Mouse (Mus musculus): ENCODE data around the gene Gabpb1.

Gabpb1 gene

DNA sequence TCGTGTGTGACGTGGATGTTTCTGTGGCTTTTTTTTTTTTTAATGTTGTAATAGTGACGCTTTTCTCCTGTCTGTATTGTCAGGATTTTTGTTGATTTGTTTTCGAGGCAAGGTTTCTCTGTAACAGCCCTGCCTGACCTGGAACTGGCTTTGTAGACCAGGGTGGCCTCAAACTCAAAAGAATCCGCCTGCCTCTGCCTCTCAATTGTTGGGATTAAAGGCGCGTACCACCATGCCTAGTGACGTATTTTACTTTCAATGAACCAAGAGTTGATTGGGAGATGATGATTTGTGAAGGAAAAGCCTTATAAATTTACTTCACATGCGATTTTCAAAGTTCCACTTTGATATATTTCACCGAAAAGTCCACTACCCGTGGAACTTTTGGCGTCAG, at the start of gene Gabpb1:
Gene Gabpb1 (minus strand): TSS at position 216 of the 394 bp plus-strand sequence.
- no peak for DNase-seq

DNA sequence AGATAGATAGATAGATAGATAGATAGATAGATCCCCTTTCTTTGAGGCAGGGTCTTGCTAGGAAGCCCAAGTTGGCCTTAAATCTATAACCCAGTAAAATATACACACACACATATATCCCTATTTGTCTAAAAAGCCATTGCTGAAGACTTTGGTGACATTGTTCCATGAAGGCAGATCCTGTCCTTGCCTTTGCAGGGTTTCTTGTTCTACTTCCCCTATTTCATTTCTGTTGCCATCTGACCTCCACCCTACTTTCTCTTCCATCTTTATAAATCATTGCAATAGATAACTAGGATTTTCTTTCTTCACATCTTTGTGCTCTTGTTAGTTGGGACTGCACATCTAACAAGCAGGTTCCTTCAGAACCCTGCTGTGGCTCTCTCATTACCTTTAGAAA, 36.8 kb upstream of the Gabpb1 start:
- no peak for DNase-seq

DNA sequence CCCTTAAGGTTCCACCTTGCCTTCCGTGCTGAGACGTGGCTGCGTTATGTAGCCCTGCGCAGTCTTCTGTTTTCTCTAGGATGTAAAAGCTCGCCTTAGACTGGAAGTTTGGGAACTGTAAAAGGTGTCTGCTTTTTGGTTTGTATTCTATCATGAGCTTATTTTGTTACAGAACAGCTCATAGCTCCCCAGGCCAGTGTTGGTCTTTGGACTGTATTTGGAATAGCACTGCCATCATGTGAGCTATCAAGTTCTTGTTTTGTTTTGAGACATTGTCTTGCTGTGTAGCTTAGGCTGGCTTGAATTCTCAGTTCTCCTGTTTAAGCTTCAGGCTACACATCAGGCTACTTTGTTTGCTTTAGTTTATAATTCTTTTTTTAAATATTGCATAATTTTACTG, 36.4 kb upstream of the Gabpb1 start:
- no peak for DNase-seq

DNA sequence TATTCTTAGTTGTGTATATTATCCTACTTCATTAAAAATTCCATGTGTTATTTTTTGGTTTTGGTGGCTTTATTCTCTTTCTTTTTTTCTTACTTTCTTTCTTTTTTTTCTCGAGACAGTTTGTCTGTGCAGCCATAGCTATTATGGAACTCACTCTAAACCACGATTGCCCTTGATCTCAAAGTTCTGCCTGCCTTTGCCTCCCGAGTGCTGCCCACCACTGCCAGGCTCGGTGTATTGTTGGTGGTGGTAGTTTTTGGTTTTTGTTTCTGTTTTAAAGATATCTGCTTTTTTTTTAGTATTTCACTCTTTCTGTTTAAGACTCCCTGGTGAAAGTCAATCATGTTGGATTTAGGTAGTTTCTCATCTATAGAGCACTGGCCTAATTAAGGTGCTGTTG, 32.2 kb upstream of the Gabpb1 start:
- peak; percentile 14 for DNase-seq

DNA sequence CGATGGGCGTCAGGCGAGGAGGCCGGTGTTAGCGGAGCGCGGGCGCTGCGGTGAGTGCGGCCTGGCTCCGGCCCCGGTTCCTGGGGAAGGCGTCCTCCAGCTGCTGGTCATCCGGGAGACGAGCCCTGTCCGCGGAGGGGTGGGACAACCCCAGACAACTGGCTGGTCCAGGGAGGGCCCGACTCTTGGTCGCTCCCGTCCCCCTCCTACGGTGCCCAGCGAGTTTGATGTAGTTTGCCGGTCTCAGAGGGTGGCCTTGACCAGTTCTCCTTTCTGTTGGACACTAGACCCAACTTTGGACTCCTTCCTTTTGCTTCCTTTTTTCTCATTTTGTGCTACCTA, 31.3 kb upstream of the Gabpb1 start:
- DNase-seq, result no peak

DNA sequence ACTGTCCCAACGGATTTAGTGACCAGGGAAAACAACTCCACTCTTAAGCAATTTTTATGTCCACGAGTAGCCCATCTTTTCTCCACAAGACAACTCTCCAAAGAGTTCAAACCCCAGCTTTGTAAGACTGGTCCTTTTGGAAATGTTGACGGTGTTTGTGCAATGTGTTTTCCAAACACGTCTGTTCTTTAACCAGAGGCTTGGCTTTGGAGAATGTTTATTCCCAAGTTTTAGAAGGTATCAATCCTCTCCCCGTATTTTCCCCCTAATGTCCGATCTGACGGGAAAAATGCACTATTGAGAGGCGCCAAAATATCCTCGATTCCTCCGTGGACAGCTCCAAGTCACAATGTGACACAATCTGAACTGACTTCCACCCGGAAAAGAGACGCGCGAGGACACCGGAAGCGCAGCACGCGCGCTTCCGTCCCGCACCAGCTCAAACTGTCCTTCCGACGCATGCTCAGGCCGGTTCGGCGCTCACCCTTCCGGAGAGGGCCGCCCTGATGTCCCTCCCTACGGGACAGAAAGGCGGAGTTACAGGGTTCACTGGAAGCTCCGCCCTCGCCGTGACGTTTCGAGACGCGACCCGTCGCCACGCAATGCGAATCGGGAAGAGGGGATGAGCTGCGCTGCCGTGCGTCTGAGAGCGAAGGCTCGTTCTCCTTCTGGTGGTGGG, 30.8 kb upstream of the Gabpb1 start, which contains the start of gene Usp8:
Gene Usp8 (plus strand): TSS at position 570 of the 679 bp plus-strand sequence.
- DNase-seq, result peak; percentile 97

DNA sequence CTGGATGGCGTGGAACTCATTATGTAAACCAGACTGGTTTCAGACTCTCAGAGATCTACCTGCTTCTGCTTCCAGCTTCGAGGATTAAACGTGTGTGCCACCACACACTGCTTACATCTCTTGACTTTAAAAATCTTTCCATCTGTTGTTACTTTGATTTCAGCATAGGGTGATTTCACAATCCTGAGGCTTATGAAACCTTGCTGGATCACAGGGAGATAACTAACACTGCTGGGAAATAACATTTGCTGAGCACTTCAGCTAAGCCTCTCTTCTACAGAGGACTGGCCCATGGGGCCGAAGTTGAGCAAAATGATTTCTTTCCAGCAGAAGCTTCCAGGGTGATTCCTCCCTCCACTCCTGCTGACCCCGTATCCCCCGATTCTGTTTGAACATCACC, 19.1 kb upstream of the Gabpb1 start:
- DNase-seq, result no peak

DNA sequence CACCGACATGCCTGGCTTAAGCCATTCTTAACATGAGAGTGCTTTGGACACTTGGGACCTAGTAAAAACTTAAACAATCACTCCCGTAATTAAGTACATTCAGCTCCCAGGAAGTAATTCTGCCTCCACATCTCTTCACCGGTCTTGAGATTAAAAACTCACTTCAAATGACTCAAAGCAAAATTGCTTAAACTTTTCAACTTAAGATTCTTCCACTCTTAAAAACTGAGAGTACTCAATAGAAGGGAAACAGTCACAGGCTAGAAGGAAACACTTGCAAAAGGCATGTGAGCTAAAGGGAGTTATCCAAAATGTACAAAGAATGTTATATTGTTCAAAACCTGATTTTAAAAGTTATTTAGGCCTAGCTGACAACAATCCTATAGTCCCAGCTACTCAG, 15.2 kb upstream of the Gabpb1 start:
- no peak for DNase-seq

DNA sequence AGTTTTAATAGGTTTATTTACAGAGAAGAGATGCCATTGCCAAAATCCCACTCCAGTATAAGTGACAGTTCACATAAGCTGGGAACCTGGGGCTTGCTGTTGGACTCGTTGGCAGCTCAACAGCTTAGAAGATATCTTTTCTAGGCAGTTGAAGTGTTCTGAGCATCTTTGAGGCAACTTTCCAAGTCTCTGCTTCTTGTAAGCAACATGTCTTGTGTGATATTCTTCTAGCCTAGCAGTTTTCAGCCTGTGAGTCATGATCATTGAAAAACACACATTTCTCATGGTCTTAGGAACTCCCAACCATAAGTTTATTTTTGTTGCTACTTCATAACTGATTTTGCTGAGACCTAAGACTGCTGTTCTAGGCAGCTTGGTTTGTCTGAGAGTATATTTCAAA, 6.8 kb upstream of the Gabpb1 start:
- DNase-seq, result no peak

DNA sequence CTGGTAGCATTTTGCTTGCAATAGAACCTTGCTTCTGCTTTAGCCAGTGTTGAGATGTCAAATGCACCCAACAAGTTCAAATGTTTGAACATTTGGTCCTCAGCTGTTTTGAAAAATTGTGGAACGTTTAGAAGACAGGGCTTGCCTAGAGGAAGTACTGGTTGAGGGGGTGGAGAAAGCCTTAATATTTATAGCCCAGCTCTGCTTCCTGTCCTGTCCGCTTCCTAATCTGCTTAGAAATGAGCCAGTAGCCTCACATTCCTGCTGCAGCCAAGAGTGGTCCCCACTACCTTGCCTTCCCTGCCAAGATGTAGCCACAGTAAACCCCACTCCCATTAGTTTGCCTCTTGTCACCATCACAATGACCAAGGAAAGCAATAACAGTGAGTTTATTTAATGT, 6.2 kb upstream of the Gabpb1 start:
- DNase-seq, result no peak

DNA sequence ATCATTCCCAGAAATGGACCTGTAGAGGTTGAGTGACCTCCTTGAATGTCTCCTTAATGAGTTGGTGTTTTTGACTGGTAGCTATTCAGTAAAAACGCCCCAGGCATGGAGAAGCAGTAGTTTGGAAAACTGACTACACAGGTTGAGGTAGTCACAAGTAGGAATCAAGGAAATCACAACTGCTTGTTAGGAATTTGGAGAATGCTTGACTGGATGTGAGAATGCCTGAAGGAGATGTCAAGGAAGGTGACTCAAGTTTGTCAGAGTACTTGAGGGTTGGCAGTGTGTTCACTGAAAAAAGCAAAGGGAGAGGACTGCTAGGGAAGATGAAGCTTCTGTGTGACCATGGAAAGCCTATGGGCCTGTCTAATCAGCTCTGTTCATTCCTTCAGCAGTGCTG, 1.2 kb upstream of the Gabpb1 start:
- DNase-seq, result no peak

DNA sequence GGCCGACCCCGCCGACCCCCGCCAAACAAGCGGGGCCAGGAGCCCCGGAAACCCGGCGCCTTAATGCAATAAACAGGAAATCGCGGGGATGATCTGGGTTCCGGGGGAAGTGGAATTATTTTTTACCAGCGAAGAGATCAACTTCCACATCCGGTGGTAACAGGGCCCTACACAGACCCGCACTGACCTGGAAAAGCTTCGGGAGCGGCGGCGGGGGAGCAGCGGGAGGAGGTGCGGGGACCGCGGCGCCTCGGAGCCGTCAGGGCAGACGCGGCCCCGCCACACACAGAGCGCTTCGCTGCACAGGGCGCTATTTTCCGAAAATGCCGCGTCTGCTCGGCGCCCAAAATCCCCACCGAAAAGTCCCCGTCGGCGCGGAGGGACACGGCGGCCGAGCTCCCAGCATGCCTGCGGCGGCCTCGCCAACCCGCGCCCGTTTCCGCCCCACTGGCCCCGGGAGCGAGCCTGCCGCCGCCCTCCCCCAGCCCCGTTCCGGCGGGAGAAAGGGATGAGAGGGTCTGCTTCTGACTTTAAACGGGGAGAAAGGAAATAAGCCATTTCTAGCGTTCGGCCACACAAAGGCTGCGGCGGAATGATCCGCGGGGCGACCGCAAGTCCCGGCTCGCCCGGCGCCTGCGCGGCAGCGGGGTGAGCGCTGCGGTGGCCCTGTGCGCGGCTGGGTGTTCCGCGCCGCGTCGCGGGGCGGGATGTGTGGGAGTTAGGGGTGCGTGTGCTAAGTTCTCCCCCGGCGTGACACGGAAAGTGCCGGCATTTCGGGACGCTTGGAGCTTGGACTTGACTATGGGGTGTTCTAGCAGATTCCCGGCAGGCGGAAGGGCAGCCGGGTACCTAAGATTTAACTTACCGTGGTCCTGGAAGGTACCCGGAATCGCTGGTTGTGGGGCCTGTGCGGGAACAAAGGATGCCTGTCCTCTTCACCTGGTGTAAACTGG, 692 bp downstream of the Gabpb1 start:
- DNase-seq, result peak; percentile 93

DNA sequence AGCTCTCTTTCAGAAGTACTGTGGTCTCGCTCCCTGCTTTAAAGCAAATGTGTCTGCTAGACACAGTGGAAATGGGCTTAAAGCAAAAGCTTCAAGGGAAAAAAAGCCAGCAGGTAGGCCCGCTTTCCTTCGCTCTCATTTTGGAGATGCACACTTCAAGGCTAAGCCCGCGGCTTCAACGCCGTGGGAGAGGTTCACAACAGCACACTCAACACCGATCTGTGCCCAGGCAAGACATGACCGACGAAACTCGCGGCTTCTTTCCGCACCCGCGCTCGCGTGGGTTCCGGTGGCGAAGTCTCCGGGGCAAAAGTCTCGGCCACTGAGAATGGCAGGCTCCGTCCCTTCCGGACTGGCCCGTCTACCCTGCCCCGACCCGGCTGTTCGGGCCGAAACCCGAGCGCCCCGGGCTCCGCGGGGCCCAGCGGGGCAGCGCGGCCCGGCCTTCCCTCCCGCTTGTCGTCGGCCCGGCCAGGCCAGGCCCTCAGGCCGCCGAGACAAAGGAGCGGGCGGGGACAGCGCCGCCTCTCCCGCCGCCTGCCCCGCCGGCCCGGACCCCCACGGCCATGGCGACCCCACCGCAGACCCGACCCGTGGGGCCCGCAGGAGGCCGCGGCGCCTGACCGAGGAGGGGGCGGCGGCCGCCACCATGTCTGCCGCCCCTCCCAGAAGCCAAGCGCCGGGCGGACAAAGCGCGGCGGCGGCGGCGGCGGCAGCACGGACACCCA, 1.5 kb downstream of the Gabpb1 start:
- peak; percentile 73 for DNase-seq

DNA sequence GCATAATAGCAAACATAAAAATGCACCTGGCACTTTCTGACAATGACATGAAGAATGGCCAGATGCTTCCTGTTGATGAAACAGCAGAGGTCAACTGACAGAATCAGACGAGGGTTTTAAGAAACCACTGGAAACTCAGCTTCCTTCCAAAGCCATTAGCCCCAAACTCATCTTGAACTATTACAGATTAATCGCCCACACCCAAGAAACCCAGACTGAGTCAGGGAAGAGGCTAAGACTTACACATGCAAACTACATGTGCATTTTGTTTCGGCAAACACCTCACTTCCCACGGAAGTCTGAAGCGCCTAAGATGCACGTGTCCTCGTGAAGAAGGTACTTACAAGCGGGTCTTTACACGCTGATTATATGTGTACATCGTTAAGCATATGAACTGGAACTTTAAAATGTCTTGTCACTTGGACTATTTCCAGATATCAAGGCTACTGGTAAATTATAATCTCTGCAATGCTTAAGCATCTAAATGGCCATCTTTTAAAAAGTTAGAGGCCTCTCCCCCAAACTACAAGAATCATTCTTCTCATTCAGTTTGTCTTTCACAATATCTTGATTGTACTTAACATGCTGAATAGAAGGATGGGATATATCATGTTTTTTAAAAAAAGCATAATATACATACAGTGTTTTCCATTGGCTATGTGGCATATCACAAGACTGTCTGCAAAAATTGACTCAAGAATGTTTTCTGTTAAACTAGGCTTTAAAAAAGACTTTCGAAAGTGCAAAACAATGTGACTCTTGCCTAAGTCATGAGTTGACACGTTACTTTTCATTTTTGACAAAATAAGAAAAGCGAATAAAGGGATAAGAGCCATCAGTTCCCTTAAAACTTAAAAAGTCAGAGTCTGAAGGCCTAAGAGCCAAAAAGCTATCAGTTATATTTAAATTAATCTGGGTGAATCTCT, 2.6 kb downstream of the Gabpb1 start:
- peak; percentile 46 for DNase-seq

DNA sequence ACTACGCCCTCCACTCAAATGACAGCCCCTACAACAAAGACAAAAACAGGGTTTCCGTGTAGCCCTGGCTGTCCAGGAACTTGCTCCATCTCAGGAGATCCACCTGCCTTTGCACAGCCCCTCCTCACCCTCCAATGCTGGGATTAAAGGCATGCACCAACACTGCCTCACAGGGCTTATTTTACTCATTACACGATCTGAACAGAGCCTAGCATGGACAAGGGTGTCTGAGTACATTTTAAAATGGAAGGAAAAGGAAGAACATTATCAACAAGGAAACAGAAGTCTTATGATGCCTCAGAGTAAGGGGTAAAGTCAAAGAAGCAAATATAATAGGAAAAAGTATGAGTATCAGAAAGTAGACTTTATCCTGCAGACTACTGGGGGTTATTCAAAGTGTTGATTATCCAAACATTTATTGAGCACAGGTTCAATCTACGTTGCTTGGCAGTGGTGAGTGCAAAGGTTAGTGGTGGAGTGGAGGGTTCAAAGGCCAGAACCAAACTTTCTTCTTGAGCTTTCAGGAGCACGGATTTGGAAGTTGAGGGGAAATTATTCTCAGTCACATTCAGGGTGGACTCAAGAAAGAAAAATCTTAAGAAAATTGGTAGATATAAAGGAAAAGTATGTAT, 7.4 kb downstream of the Gabpb1 start:
- DNase-seq, result no peak

DNA sequence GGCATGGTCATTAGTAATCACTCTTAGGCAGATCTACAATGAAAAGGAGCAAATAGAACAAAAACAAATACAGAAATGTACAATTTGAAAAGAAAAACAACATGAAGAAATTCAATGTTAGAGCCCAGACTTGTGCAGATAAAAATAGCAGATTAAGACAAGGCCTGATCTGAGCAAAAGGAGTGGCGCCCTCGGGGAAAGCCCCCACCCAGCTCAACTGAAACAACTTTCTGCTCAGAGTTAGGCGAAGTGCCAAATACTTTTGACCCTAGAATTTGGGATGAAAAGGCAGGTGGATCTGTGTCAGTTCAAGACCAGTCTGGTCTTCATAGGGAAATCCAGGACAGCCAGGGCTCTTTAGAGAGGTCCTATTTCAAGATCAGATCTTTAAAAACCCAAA, 10.2 kb downstream of the Gabpb1 start:
- no peak for DNase-seq

DNA sequence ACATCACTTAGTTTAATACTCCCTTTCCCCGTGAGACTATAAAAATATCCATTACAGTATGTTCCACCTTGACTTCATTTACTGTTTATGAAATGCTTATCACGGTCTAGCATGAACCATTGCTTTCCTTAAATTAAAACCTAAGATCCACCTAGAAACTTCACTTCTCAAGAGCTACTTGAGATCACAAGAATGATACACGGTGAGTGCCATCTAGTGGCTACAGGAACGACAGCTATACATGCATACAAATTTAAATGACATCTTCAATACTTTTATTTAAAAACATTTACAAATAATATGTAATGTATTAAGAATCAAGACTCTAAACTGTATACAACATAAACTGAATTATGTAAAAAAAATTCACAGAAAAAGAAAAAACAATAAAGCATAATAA, 12.7 kb downstream of the Gabpb1 start:
- DNase-seq, result peak; percentile 39

DNA sequence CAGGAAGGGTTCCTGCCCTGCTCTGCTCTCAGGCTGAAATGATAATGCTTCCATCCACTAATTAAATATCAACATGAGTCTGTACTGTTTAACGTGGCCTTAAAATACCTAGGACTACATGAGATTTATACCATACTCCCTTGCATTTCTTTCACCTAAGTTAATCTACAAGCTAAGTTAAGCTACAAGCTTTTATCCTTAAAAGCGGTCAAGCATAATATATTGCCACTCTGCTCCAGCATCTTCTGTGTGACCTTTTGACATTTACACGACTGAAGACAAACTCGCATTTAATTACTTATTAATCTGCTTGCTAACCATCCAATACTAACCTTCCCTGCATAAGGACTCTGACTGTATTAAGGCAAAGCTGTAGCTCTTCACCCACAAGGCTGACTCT, 23.2 kb downstream of the Gabpb1 start:
- DNase-seq, result no peak

DNA sequence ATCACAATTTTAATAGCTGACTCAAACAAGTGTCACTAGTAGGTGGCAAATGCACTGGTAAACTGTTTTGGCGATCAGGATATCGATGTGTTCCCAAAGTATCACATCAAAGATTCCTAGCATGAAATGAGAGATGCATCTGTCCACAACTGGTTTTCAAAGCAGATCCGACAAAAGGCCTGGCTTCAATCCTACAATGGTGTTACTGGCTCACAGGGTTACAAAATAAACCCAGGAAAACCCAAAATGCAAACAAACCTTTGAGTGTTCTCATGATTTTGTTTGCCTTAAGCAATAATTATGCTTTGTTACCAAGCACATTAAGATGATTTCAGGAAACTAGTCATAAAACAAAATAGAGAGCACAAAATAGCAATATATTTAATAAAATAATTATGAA, 28.4 kb downstream of the Gabpb1 start:
- DNase-seq, result no peak

DNA sequence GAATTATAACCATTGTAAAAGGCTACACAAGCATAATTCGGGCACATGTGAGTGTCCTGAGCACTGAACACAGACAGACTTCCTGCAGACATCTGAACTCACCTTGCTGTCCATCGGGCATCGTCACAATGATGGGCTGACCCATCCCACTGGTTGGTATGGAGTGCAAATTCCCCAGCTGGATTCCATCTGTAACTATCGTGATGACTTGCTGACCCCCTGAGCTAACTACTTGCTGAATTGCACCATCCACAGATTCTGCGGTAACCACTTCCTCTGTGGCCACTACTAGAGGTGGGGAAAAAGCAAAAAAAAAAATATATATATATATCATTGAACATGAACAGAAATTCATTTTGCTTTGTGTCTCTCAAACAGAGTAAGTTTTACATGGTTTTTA, 29.7 kb downstream of the Gabpb1 start:
- no peak for DNase-seq

DNA sequence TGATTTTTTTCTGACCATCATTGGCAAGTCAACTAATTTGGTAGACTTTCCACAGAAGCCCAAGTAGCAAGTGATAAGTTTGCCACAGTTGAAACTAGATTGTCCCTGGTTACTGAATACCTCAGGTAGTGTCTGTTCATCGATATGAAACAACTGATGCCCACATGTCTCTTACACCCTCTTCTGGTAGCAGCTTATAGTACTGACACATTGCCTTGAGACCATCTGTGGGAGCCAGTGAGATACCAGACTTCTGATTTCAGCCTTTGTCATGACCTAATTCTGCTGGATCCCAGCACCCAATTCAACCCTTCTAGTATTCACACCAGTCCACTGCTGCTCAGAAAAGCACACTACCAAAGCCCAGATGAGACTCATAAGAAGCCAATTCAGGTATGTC, 31.4 kb downstream of the Gabpb1 start:
- DNase-seq, result no peak

DNA sequence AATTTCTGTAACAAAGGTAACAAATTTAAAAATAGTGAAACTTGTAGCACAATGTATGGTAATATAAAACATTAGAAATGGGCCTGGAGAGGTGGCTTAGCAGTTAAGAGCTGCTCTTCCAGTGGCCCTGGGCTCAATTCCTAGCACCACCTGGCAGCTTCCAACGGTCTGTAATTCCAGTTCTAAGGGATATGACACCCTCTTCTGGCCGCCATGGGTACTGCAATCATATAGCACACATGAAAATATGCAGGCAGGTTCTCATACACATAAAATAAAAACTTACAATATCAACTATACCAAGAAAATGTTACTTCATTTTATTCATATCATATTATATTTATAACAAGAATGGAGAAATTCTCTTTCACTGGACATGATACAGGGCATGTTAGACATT, 35.8 kb downstream of the Gabpb1 start:
- no peak for DNase-seq
